In genomic region chr10:69439449-69439848, GRCm38 (mm10) we compare ENCODE assay signal across 18 mouse cellular contexts. TPM values are rescaled to one million over a fixed set of nuclear protein-coding genes. Genes with fewer than 3 reads are reported as not detected.
DNase-seq lines count a peak whose midpoint lies in the region.
"Had no signal": no experiment of that assay in that cellular context is flagged by ENCODE, and none has a peak within 500 bp of the region (broad histone marks: within the 10 kb centered on the region; RNA-seq: fewer than 3 reads in every experiment).

No protein-coding gene starts in this region.

- intact Hi-C loops in heart, postnatal 10 days (cut with DNase I): no loop called here

- peak; percentile 62 for DNase-seq in heart, adult 11 months
- no peak for DNase-seq in heart, postnatal 10 days
- DNase-seq in brain, adult 2 months (ENCODE audit: low read depth, low spot score): peak; percentile 76
- peak; percentile 43 for DNase-seq in retina, postnatal 1 day
- DNase-seq in embryo, embryonic 10 days (ENCODE audit: low spot score): no peak
- no peak for DNase-seq in spleen, postnatal 14 days (ENCODE audit: low spot score in 2 of 2)
- DNase-seq: adrenal gland, postnatal 10 days; adrenal gland, postnatal 36 days; B cell, adult 2 months; cerebellum, adult 11 months; cerebellum, adult 2 months; cerebellum, adult 9-11 months; cerebellum, postnatal 25 days; embryo, embryonic 11 days; gastrocnemius, adult 2 months; gastrocnemius, postnatal 14 days; heart, adult 18-20 months had no signal

RNA-seq across cellular contexts. Expression of gene Ank3, which starts 40.9 kb away (rescaled TPM):
- 10 to 100 TPM; 58.0 to 76.6 TPM for total RNA-seq in heart, postnatal 10 days (2021)
- total RNA-seq: hematopoietic stem cell, adult 5-6 weeks had no signal

Comparison
In these comparisons a context has a peak if more than half of its experiments do, and no peak if none do; other contexts are left out.
1. DNase-seq: peak in heart, adult 11 months (single experiment), brain, adult 2 months (single experiment) and retina, postnatal 1 day (single experiment); none in heart, postnatal 10 days (0 of 2), embryo, embryonic 10 days (single experiment) and spleen, postnatal 14 days (0 of 2).